Mouse (Mus musculus) hindbrain, embryonic 10.5 days (tissue): Measurements from ENCODE around the gene Nop2. TPM values are rescaled to one million over a fixed set of nuclear protein-coding genes. Genes with fewer than 3 reads are reported as not detected.

Source experiments
- DNase-seq: peaks from one replicate; pipeline ENCODE4 v3.0.0-alpha.2; 2017; ENCODE audit warnings: low spot score
- H3K27ac ChIP-seq: fragments of 300-500 bp; sonication (generic); 2 replicates; pipeline ENCODE4 v1.5.1; 2016; ENCODE audit warnings: mild to moderate bottlenecking, moderate library complexity
- H3K27me3 ChIP-seq: fragments of 300-500 bp; sonication (generic); 2 replicates; pipeline ENCODE4 v1.6.1; 2016; ENCODE audit warnings: mild to moderate bottlenecking; ENCODE audit not compliant: poor library complexity, insufficient read depth, severe bottlenecking
- H3K36me3 ChIP-seq: fragments of 300-500 bp; sonication (generic); 2 replicates; pipeline ENCODE4 v1.6.1; 2016; ENCODE audit warnings: mild to moderate bottlenecking, moderate library complexity
- H3K4me1 ChIP-seq: fragments of 300-500 bp; sonication (generic); replicated peaks from 2 replicates; pipeline ENCODE4 v1.6.1; 2016; ENCODE audit warnings: mild to moderate bottlenecking
- H3K4me3 ChIP-seq: fragments of 300-500 bp; sonication (generic); 2 replicates; pipeline ENCODE4 v1.5.1; 2016; ENCODE audit warnings: mild to moderate bottlenecking, moderate library complexity
- H3K9me3 ChIP-seq: fragments of 300-500 bp; sonication (generic); 2 replicates; pipeline ENCODE4 v1.6.1; 2016; ENCODE audit warnings: mild to moderate bottlenecking, moderate library complexity
- WGBS: fragments of 180-500 bp; shearing (Covaris S2); methylation state at CpG from one replicate; pipeline ENCODE4 v1.1.7; 2016; 5-methylcytosine and 5-hydroxymethylcytosine counted together
- polyA plus RNA-seq: library from polyadenylated mRNA; unstranded; fragments of >200 nt; fragmentation: Nextera tagmentation; extraction: Ambion mirVana; gene quantifications from 2 replicates; pipeline ENCODE4 v1.2.1, GENCODE M21; 2016

Nop2 gene
- polyA plus RNA-seq, 1 experiment from 2014 or later, result 67.6 TPM

GRCm38 (mm10) chr6:125168086-125168485 lies 36.4 kb downstream of the Nop2 start:
- H3K27me3 ChIP-seq, result no peaks in the 10 kb centered on the region
- no peak overlapping the region for H3K27ac ChIP-seq
- no peak overlapping the region for H3K4me3 ChIP-seq
- WGBS, result 94% methylated on average over 14 of the region's 14 CpGs
- DNase-seq, result no peak
- no peaks in the 10 kb centered on the region for H3K9me3 ChIP-seq
- peaks cover 84% of the 10 kb centered on the region for H3K36me3 ChIP-seq
- peaks cover 39% of the 10 kb centered on the region for H3K4me1 ChIP-seq

GRCm38 (mm10) chr6:125170194-125170593 lies 38.5 kb downstream of the Nop2 start:
- no peak overlapping the region for H3K4me3 ChIP-seq
- H3K27ac ChIP-seq, result no peak overlapping the region
- H3K9me3 ChIP-seq, result no peaks in the 10 kb centered on the region
- peaks cover 85% of the 10 kb centered on the region for H3K36me3 ChIP-seq
- DNase-seq, result no peak
- H3K27me3 ChIP-seq, result no peaks in the 10 kb centered on the region
- H3K4me1 ChIP-seq, result peaks cover 26% of the 10 kb centered on the region
- 87% methylated on average over 6 of the region's 6 CpGs for WGBS

- no peak for DNase-seq
- H3K27me3 ChIP-seq, result no peaks in the 10 kb centered on the region
- 93% methylated on average over 2 of the region's 2 CpGs for WGBS
Measured at GRCm38 (mm10) chr6:125172474-125172873, 40.8 kb downstream of the Nop2 start.

GRCm38 (mm10) chr6:125173256-125173655 lies 41.5 kb downstream of the Nop2 start:
- Histone ChIP-seq H3K27me3 (no peaks in the 10 kb centered on the region), H3K4me3 (no peak overlapping the region), H3K9me3 (no peaks in the 10 kb centered on the region), H3K27ac (no peak overlapping the region), H3K4me1 (no peaks in the 10 kb centered on the region), H3K36me3 (peaks cover 100% of the 10 kb centered on the region)
- 92% methylated on average over 7 of the region's 7 CpGs for WGBS
- DNase-seq, result no peak

More at GRCm38 (mm10) chr6:125172474-125172873, 40.8 kb downstream of the Nop2 start:
- H3K9me3 ChIP-seq, result no peaks in the 10 kb centered on the region
- H3K4me1 ChIP-seq, result peaks cover 6% of the 10 kb centered on the region
- no peak overlapping the region for H3K4me3 ChIP-seq
- peaks cover 100% of the 10 kb centered on the region for H3K36me3 ChIP-seq
- H3K27ac ChIP-seq, result no peak overlapping the region

GRCm38 (mm10) chr6:125175469-125175868 lies 43.8 kb downstream of the Nop2 start:
- Histone ChIP-seq H3K4me3 (no peak overlapping the region), H3K27ac (no peak overlapping the region), H3K9me3 (no peaks in the 10 kb centered on the region), H3K36me3 (peaks cover 100% of the 10 kb centered on the region), H3K27me3 (no peaks in the 10 kb centered on the region), H3K4me1 (no peaks in the 10 kb centered on the region)
- no peak for DNase-seq
- WGBS, result 90% methylated on average over 5 of the region's 5 CpGs

GRCm38 (mm10) chr6:125179601-125180000 lies 47.9 kb downstream of the Nop2 start:
- Histone ChIP-seq H3K27ac (no peak overlapping the region), H3K4me1 (no peaks in the 10 kb centered on the region), H3K4me3 (no peak overlapping the region), H3K9me3 (no peaks in the 10 kb centered on the region), H3K27me3 (no peaks in the 10 kb centered on the region), H3K36me3 (peaks cover 100% of the 10 kb centered on the region)
- 93% methylated on average over 7 of the region's 7 CpGs for WGBS
- DNase-seq, result no peak

- Histone ChIP-seq H3K4me1 (no peaks in the 10 kb centered on the region), H3K27me3 (no peaks in the 10 kb centered on the region), H3K9me3 (no peaks in the 10 kb centered on the region), H3K36me3 (peaks cover 100% of the 10 kb centered on the region), H3K4me3 (no peak overlapping the region), H3K27ac (no peak overlapping the region)
- no peak for DNase-seq
- WGBS, result 86% methylated on average over 5 of the region's 5 CpGs
Measured at GRCm38 (mm10) chr6:125182133-125182532, 50.4 kb downstream of the Nop2 start.

- Histone ChIP-seq H3K9me3 (no peaks in the 10 kb centered on the region), H3K36me3 (peaks cover 86% of the 10 kb centered on the region), H3K4me3 (no peak overlapping the region), H3K27ac (no peak overlapping the region), H3K27me3 (no peaks in the 10 kb centered on the region), H3K4me1 (peaks cover 10% of the 10 kb centered on the region)
- WGBS, result 93% methylated on average over 10 of the region's 10 CpGs
- DNase-seq, result no peak
Measured at GRCm38 (mm10) chr6:125186203-125186602, 54.5 kb downstream of the Nop2 start.

- Histone ChIP-seq H3K27me3 (no peaks in the 10 kb centered on the region), H3K4me1 (peaks cover 24% of the 10 kb centered on the region), H3K4me3 (peak overlapping the region; percentile 73), H3K9me3 (no peaks in the 10 kb centered on the region), H3K27ac (peak overlapping the region; percentile 99), H3K36me3 (peaks cover 66% of the 10 kb centered on the region)
- no peak for DNase-seq
Measured at GRCm38 (mm10) chr6:125190816-125191215, 59.1 kb downstream of the Nop2 start.

- under 1% methylated on average over 54 of the region's 54 CpGs for WGBS
- H3K27ac ChIP-seq, result peak within 1 kb of the TSS; percentile 99
- peaks cover 60% of the 10 kb centered on the region for H3K36me3 ChIP-seq
- DNase-seq, result peak; percentile 99
- peaks cover 30% of the 10 kb centered on the region for H3K4me1 ChIP-seq
- H3K4me3 ChIP-seq, result peak within 1 kb of the TSS; percentile 73
- H3K9me3 ChIP-seq, result no peaks in the 10 kb centered on the region
- H3K27me3 ChIP-seq, result no peaks in the 10 kb centered on the region
Measured at GRCm38 (mm10) chr6:125191332-125192015, 59.8 kb downstream of the Nop2 start, which contains the start of the genes Ncapd2 and Mrpl51. Gene Ncapd2, minus strand, starts transcription at chr6:125191701. Gene Mrpl51, plus strand, starts transcription at chr6:125191801.

GRCm38 (mm10) chr6:125192016-125192714 lies 60.5 kb downstream of the Nop2 start:
- Histone ChIP-seq H3K4me1 (peaks cover 33% of the 10 kb centered on the region), H3K27ac (peak overlapping the region; percentile 99), H3K36me3 (peaks cover 53% of the 10 kb centered on the region), H3K4me3 (peak overlapping the region; percentile 73), H3K27me3 (no peaks in the 10 kb centered on the region), H3K9me3 (no peaks in the 10 kb centered on the region)
- DNase-seq, result peak; percentile 94
- under 1% methylated on average over 34 of the region's 34 CpGs for WGBS

GRCm38 (mm10) chr6:125192841-125193240 lies 61.1 kb downstream of the Nop2 start:
- Histone ChIP-seq H3K36me3 (peaks cover 46% of the 10 kb centered on the region), H3K27me3 (no peaks in the 10 kb centered on the region), H3K9me3 (no peaks in the 10 kb centered on the region), H3K4me3 (peak overlapping the region; percentile 73), H3K27ac (peak overlapping the region; percentile 99), H3K4me1 (peaks cover 33% of the 10 kb centered on the region)
- WGBS, result 44% methylated on average over 5 of the region's 5 CpGs
- no peak for DNase-seq

- DNase-seq, result no peak
- Histone ChIP-seq H3K4me1 (peaks cover 33% of the 10 kb centered on the region), H3K27me3 (no peaks in the 10 kb centered on the region), H3K4me3 (no peak overlapping the region), H3K9me3 (no peaks in the 10 kb centered on the region), H3K36me3 (peaks cover 41% of the 10 kb centered on the region), H3K27ac (no peak overlapping the region)
- 83% methylated on average over 7 of the region's 7 CpGs for whole genome bisulfite sequencing
Measured at GRCm38 (mm10) chr6:125193390-125193789, 61.7 kb downstream of the Nop2 start.
